Mouse (Mus musculus): ENCODE measurements around the gene Prss16. TPM values are rescaled to one million over a fixed set of nuclear protein-coding genes. Genes with fewer than 3 reads are reported as not detected.

The Prss16 gene
- total RNA-seq, 2 experiments from 2014 or later, result 0.32 to 0.51 TPM

GRCm38 (mm10) chr13:22033741-22034442, 24.4 kb upstream of the Prss16 start:
- DNase-seq (ENCODE audit: low spot score in 2 of 2), result no peak
- H3K4me3 ChIP-seq, result no peak overlapping the region
- H3K27ac ChIP-seq, result no peak overlapping the region
- TF ChIP-seq CTCF (conservative IDR thresholded peaks at IDR 0.05), result no peak

- Histone ChIP-seq H3K4me3 (no peak overlapping the region), H3K27ac (no peak overlapping the region)
- TF ChIP-seq CTCF (conservative IDR thresholded peaks at IDR 0.05), result peak; percentile 81
- no peak for DNase-seq (ENCODE audit: low spot score in 2 of 2)
Measured at GRCm38 (mm10) chr13:22030493-22030892, 21.0 kb upstream of the Prss16 start.

GRCm38 (mm10) chr13:22029928-22030327, 20.4 kb upstream of the Prss16 start:
- no peak for DNase-seq (ENCODE audit: low spot score in 2 of 2)
- H3K27ac ChIP-seq, result no peak overlapping the region
- TF ChIP-seq CTCF (conservative IDR thresholded peaks at IDR 0.05), result no peak
- H3K4me3 ChIP-seq, result no peak overlapping the region

- peak overlapping the region; percentile 70 for H3K4me3 ChIP-seq
- H3K27ac ChIP-seq, result peak overlapping the region; percentile 92
- peak; percentile 99 for TF ChIP-seq CTCF (conservative IDR thresholded peaks at IDR 0.05)
- DNase-seq (ENCODE audit: low spot score in 2 of 2), result peak; percentile 91 to 94
Measured at GRCm38 (mm10) chr13:22028673-22029460, 19.3 kb upstream of the Prss16 start.

- DNase-seq (ENCODE audit: low spot score in 2 of 2), result peak; percentile 83 to 91
- peak overlapping the region; percentile 46 for H3K4me3 ChIP-seq
- H3K27ac ChIP-seq, result peak overlapping the region; percentile 3; the same call in 1 of the 2 replicates
- no peak for TF ChIP-seq CTCF (conservative IDR thresholded peaks at IDR 0.05)
Measured at GRCm38 (mm10) chr13:22026058-22027031, 16.8 kb upstream of the Prss16 start.

- Histone ChIP-seq H3K4me3 (peak overlapping the region; percentile 41), H3K27ac (no peak overlapping the region)
- peak; percentile 48 to 63 for DNase-seq (ENCODE audit: low spot score in 2 of 2)
- no peak for TF ChIP-seq CTCF (conservative IDR thresholded peaks at IDR 0.05)
Measured at GRCm38 (mm10) chr13:22022241-22022640, 12.7 kb upstream of the Prss16 start.

GRCm38 (mm10) chr13:22021581-22021980, 12.0 kb upstream of the Prss16 start:
- Histone ChIP-seq H3K27ac (no peak overlapping the region), H3K4me3 (peak overlapping the region; percentile 41)
- no peak for TF ChIP-seq CTCF (conservative IDR thresholded peaks at IDR 0.05)
- DNase-seq (ENCODE audit: low spot score in 2 of 2), result no peak

GRCm38 (mm10) chr13:22020901-22021339, 11.4 kb upstream of the Prss16 start:
- no peak for TF ChIP-seq CTCF (conservative IDR thresholded peaks at IDR 0.05)
- DNase-seq (ENCODE audit: low spot score in 2 of 2), result peak; percentile 38 to 53

GRCm38 (mm10) chr13:22019934-22020835, 10.6 kb upstream of the Prss16 start:
- no peak for TF ChIP-seq CTCF (conservative IDR thresholded peaks at IDR 0.05)
- Histone ChIP-seq H3K4me3 (peak overlapping the region; percentile 41), H3K27ac (no peak overlapping the region)
- DNase-seq (ENCODE audit: low spot score in 2 of 2), result no peak

More at GRCm38 (mm10) chr13:22020901-22021339, 11.4 kb upstream of the Prss16 start:
- H3K4me3 ChIP-seq, result peak overlapping the region; percentile 41
- H3K27ac ChIP-seq, result no peak overlapping the region

GRCm38 (mm10) chr13:22015479-22016450, 6.2 kb upstream of the Prss16 start:
- peak; percentile 42 for TF ChIP-seq CTCF (conservative IDR thresholded peaks at IDR 0.05)
- no peak overlapping the region for H3K27ac ChIP-seq
- peak; percentile 46 to 72 for DNase-seq (ENCODE audit: low spot score in 2 of 2)
- no peak overlapping the region for H3K4me3 ChIP-seq
